Mouse (Mus musculus) midbrain, postnatal 0 days (tissue): ENCODE data around the gene Nphs1. TPM values are rescaled to one million over a fixed set of nuclear protein-coding genes. Genes with fewer than 3 reads are reported as not detected.
A peak's percentile ranks its signal among the peaks of the same experiment; 100 is the strongest.
"Not testable (repeated sequence)": the region's sequence is repeated elsewhere in the genome, so short reads cannot be mapped to it uniquely, and the experiment has no call there.

Experiments
- ATAC-seq: fragments of 200-750 bp; cut with Nextera tagmentation; 2 replicates; pipeline ENCODE4 v1.8.0; 2017; ENCODE audit warnings: moderate number of reproducible peaks, mild to moderate bottlenecking, moderate TSS enrichment, moderate library complexity; ENCODE audit not compliant: low FRiP score
- DNase-seq: peaks from one replicate; pipeline ENCODE4 v3.0.0-alpha.2; 2015; ENCODE audit warnings: low spot score
- H3K27ac ChIP-seq: fragments of 300-500 bp; sonication (generic); 2 replicates; pipeline ENCODE4 v1.5.1; 2014; ENCODE audit warnings: low read depth, mild to moderate bottlenecking, low read length, mixed read lengths
- H3K27me3 ChIP-seq: fragments of 300-500 bp; sonication (generic); 2 replicates; pipeline ENCODE4 v1.6.1; 2014; ENCODE audit warnings: low read length, control low read depth, mixed read lengths; ENCODE audit not compliant: insufficient read depth
- H3K36me3 ChIP-seq: fragments of 300-500 bp; sonication (generic); 2 replicates; pipeline ENCODE4 v1.6.1; 2014; ENCODE audit warnings: low read length, control low read depth, mixed read lengths; ENCODE audit not compliant: insufficient read depth
- H3K4me1 ChIP-seq: fragments of 300-500 bp; sonication (generic); 2 replicates; pipeline ENCODE4 v1.6.1; 2014; ENCODE audit warnings: mild to moderate bottlenecking, control low read depth, antibody characterized with exemption, low read length, mixed read lengths; ENCODE audit not compliant: insufficient read depth
- H3K4me2 ChIP-seq: fragments of 300-500 bp; sonication (generic); 2 replicates; pipeline ENCODE4 v1.6.1; 2014; ENCODE audit warnings: low read depth, mild to moderate bottlenecking, low read length, mixed read lengths; ENCODE audit not compliant: poor library complexity, severe bottlenecking
- H3K4me3 ChIP-seq: fragments of 300-500 bp; sonication (generic); 2 replicates; pipeline ENCODE4 v1.5.1; 2014; ENCODE audit warnings: low read depth, mild to moderate bottlenecking, low read length, moderate library complexity
- H3K9ac ChIP-seq: fragments of 300-500 bp; sonication (generic); replicated peaks from 2 replicates; pipeline ENCODE4 v1.6.1; 2014; ENCODE audit warnings: mild to moderate bottlenecking, low read length, moderate library complexity, mixed read lengths; ENCODE audit not compliant: poor library complexity, severe bottlenecking
- H3K9me3 ChIP-seq: fragments of 300-500 bp; sonication (generic); 2 replicates; pipeline ENCODE4 v1.6.1; 2016; ENCODE audit warnings: low read length, control low read depth
- CTCF ChIP-seq: IDR thresholded peaks from 2 replicates; pipeline ENCODE4 v1.5.1; 2016; ENCODE audit warnings: antibody characterized with exemption, mild to moderate bottlenecking
- WGBS: fragments of 180-500 bp; shearing (Covaris S2); extraction: QIAGEN DNeasy Blood & Tissue Kit; methylation state at CpG from one replicate; pipeline ENCODE4 v1.1.7; 2014; 5-methylcytosine and 5-hydroxymethylcytosine counted together
- polyA plus RNA-seq: library from polyadenylated mRNA; unstranded; fragments of >200 nt; fragmentation: Nextera tagmentation; extraction: Ambion mirVana; gene quantifications from 2 replicates; pipeline ENCODE4 v1.2.1, GENCODE M21; 2015
- total RNA-seq: library from RNA; depleted of rRNA; stranded (reverse); fragments of >200 nt; gene quantifications from 2 replicates; pipeline ENCODE4 v1.2.3, GENCODE M21; 2014

Gene Nphs1
- total and polyA plus RNA-seq, 2 experiments from 2014 or later: 0.11 to 0.33 TPM

DNA sequence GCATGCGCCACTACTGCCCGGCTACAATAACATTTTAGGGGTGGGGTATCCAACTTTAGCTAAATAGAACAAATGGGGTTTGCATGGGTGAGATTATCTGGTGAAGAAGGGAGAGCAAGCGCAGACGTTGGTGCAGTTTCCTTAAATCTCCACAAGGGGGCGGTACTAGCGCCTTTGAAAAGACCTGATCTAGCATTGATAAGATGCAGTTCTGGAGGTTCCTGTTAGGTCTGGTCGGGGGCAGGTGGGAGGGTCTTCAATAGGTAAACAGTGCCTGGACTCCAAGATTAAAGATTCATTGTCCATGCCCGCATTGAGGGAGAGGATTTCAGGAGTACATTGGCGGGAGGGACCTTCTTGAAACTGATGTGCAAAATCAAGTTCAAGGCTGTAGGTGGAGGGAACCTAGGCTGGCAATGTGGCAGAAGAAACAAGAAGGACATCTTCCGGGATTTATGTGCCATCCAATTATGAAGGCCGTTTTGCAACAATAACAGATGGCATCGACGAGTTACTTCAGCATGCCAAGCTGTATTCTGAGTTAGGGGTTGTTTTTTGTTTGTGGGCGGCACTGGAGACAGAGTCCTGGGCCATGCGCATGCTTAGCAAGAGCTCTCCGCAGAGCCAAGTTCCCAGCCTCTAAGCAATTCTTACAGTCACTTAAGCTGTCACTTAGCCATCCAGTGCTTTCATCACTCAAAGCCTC lies 32.3 kb downstream of the Nphs1 start:
- Histone ChIP-seq H3K4me3 (no peak overlapping the region), H3K4me2 (no peak overlapping the region), H3K27me3 (no peaks in the 10 kb centered on the region), H3K27ac (no peak overlapping the region), H3K4me1 (no peaks in the 10 kb centered on the region), H3K9me3 (no peaks in the 10 kb centered on the region), H3K9ac (no peak overlapping the region), H3K36me3 (no peaks in the 10 kb centered on the region)
- peak; percentile 74 for DNase-seq
- 0 out of 2 replicates have a peak, but pooled peaks have one; percentile 16 for ATAC-seq
- peak; percentile 85 for TF ChIP-seq CTCF
- whole genome bisulfite sequencing: 33% methylated on average over 16 of the region's 16 CpGs

DNA sequence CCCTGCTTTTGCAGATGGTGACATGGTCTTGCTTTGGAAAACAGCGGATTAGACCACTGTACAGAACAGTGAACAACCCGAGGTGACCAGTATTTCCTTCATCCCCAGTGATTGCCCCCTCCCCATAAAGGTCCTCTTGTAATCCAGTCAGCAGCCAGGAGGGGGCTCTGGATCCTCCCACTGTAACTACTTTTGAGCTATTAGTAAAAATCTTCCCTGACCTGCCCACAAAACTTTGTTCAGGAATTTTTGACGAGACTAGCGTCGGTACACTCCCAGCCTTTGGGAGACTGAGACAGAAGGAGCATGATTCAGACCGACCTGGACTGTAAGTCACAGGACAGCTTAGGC lies 32.8 kb downstream of the Nphs1 start:
- H3K9me3 ChIP-seq: no peaks in the 10 kb centered on the region
- ATAC-seq (no peak), DNase-seq (no peak)
- H3K4me1 ChIP-seq: no peaks in the 10 kb centered on the region
- no peak overlapping the region for H3K4me2 ChIP-seq
- no peak overlapping the region for H3K4me3 ChIP-seq
- no peak; the same call in 1 of the 2 replicates for TF ChIP-seq CTCF
- 19% methylated on average over 6 of the region's 6 CpGs for WGBS
- no peaks in the 10 kb centered on the region for H3K36me3 ChIP-seq
- H3K9ac ChIP-seq: no peak overlapping the region
- no peak overlapping the region for H3K27ac ChIP-seq
- H3K27me3 ChIP-seq: no peaks in the 10 kb centered on the region

DNA sequence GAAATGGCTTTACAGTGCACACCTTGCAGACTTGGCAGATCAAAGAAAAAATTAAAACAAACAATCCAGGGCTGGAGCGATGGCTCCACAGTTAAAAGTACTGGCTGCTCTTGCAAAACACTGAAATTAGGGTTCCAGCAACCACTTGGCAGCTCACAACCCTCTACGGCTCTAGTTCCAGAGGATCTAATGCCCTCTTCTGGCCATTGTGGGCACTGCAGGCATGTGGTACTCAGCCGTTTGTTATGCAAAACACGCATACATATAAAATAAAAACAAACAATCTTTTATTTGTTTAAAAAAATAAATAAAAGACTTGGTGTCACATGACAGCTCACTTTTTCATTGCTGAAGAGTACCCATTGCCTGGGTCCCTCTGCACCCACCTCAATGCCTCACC lies 34.6 kb downstream of the Nphs1 start:
- 14% methylated on average over 4 of the region's 4 CpGs for WGBS
- DNase-seq (peak; percentile 75), ATAC-seq (no peak)
- H3K27me3 ChIP-seq: no peaks in the 10 kb centered on the region
- H3K4me3 ChIP-seq: no peak overlapping the region
- no peaks in the 10 kb centered on the region for H3K4me1 ChIP-seq
- H3K4me2 ChIP-seq: no peak overlapping the region
- H3K27ac ChIP-seq: no peak overlapping the region
- no peak overlapping the region for H3K9ac ChIP-seq
- H3K36me3 ChIP-seq: no peaks in the 10 kb centered on the region
- no peaks in the 10 kb centered on the region for H3K9me3 ChIP-seq
- TF ChIP-seq CTCF: peak; percentile 81

DNA sequence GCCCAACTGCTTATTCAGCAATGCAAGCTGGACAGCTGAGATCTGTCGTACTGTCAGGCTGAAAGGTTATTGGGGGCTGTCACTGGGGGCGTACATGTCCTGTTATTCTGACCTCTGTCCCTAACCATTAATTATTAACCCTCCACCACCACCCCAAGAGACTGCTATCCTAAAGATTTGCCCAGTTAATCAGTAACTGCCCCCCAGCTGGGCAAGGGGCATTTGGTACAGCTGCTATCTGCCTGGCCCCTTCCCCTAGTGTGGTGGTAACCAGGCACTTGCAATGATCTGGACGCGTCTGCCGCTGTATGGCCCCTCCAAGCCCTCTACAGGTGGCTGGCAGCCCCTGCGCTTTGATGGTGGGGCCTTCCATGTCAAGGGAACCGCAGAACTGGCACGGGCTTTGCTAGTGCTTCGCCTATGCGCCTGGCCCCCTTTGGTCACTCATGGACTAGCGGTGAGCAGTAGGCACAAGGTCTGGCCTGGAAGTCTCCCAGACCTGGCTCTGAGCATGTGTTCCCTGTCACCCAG lies 35.4 kb downstream of the Nphs1 start, which contains the start of gene Prodh2:
Gene Prodh2 (plus strand): TSS at position 222 of the 531 bp plus-strand sequence.
- DNase-seq: no peak
- Histone ChIP-seq H3K4me2 (no peak within 1 kb of the TSS), H3K27ac (no peak within 1 kb of the TSS), H3K27me3 (no peaks in the 10 kb centered on the region), H3K4me1 (no peaks in the 10 kb centered on the region), H3K4me3 (no peak within 1 kb of the TSS), H3K36me3 (no peaks in the 10 kb centered on the region), H3K9ac (no peak within 1 kb of the TSS), H3K9me3 (no peaks in the 10 kb centered on the region)
- WGBS: 56% methylated on average over 11 of the region's 11 CpGs
- TF ChIP-seq CTCF: no peak
- ATAC-seq: no peak

DNA sequence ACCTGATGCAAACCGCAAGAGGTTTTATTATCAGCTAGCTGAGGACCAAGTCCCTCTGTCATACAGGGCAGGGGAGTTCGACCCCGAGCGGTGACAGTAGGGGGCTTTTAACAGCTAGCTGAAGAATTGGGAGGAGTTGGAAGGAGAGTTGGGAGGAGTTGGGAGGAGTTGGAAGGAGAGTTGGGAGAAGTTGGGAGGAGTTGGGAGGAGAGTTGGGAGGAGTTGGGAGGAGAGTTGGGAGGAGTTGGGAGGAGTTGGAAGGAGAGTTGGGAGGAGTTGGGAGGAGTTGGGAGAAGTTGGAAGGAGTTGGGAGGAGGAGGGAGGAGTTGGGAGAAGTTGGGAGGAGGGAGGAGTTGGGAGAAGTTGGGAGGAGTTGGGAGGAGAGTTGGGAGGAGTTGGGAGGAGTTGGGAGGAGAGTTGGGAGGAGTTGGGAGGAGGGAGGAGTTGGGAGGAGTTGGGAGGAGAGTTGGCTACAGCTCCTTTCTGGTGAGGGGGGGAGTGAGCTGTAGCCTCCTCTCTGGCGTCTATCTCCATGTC lies 37.5 kb downstream of the Nphs1 start:
- ATAC-seq: not testable (repeated sequence)
- 56% methylated on average over 4 of the region's 5 CpGs for WGBS

DNA sequence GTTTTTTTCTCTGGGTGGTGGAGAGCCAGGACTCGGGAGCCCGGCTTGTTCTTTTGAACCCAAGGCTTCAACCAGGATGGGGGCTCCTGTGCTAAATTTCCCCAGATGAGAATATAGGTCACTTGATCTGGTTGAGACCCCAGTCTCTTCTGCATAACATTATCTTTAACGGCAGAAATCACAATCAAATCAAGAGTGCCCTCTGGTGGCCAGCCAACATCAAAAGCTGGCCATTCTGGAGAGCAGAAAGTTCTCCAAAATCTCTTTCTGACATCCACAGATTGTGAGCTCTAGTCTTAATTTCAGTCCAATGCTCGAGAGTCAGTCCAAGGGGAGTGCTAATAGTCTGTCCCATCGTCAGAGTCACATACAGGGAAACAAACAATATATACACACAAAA lies 43.0 kb downstream of the Nphs1 start:
- H3K9ac ChIP-seq, H3K4me1 ChIP-seq, ATAC-seq, H3K27ac ChIP-seq, H3K4me3 ChIP-seq, H3K9me3 ChIP-seq, DNase-seq, H3K27me3 ChIP-seq, H3K4me2 ChIP-seq, H3K36me3 ChIP-seq: not testable (repeated sequence)
- WGBS: 73% methylated on average over 5 of the region's 5 CpGs
- peak; percentile 56 for TF ChIP-seq CTCF

More for the DNA sequence above, 37.5 kb downstream of the Nphs1 start:
- not testable (repeated sequence) for H3K4me1 ChIP-seq, H3K4me2 ChIP-seq, H3K27me3 ChIP-seq, DNase-seq, H3K9ac ChIP-seq, H3K36me3 ChIP-seq, H3K27ac ChIP-seq, H3K9me3 ChIP-seq, H3K4me3 ChIP-seq
